Mouse (Mus musculus) liver, postnatal 0 days (tissue): ENCODE data around the gene Stk32c.

ENCODE experiments used
- CTCF ChIP-seq: sonication (generic); IDR thresholded peaks from 2 replicates; pipeline ENCODE4 v1.5.1; 2016; ENCODE audit warnings: antibody characterized with exemption, low read depth
- EP300 ChIP-seq: IDR thresholded peaks from 2 replicates; pipeline ENCODE4 v1.6.1; 2016; ENCODE audit warnings: antibody characterized with exemption, low read depth, mild to moderate bottlenecking

DNA sequence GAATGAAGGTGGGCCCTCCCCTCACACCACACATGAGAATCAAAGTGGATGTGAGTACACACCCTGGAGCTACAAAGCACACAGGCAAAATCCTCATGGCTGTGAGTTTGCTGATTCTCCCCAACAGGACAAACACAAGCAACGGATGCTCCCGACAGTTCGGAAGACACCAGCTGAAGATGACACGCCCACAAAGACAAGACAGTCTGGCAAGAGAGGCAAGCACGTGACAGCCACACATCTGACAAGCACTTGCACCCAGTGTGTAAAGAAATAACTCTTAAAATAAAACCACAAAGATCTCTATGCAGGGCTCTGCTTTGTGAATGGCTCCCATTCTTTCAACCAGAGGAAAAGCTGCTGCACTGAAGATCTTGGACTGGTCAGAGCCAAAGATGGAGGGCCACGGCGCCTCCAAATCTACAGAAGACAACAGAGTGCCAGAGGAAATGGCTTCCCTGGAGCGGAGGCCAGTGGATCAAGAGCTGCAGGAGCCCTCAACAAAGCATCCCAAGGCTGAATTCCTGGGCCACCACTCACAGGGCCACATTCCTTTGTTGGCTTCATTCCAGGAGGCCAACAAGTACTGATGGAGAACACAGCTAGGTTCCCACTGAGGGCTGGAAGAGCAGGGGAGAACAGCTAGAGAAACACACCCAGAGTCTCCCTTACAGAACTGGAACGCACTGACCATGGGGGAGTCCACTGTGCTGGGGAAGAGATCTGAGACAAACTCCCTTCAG lies 105.0 kb downstream of the Stk32c start:
- TF ChIP-seq EP300 = no peak
- TF ChIP-seq CTCF = no peak
